Mouse (Mus musculus) embryonic stem cell, embryonic (primary cell): Measurements from ENCODE around the gene Snap91.

Source experiments
- CTCF ChIA-PET, 4 experiments: fragments of 300-600 bp in 2 of 4; fragments of 350-600 bp in 2 of 4; sonication (Branson Sonifier 250); formaldehyde crosslinking; loops; one replicate each; lab custom pipeline; 2022; ENCODE audit warnings: inconsistent platforms in 2 of 4; lab: Charles Lee
- POLR2A ChIA-PET, 4 experiments: fragments of 300-600 bp in 2 of 4; fragments of 350-600 bp in 2 of 4; sonication (Branson Sonifier 250); formaldehyde crosslinking; loops; one replicate each; lab custom pipeline; 2022; ENCODE audit warnings: antibody characterized with exemption in 4 of 4, inconsistent platforms in 1 of 4; lab: Charles Lee

Gene Snap91

GRCm38 (mm10) chr9:86729084-86729483, 151.4 kb downstream of the Snap91 start:
- POLR2A ChIA-PET, result interaction anchor here in 3 of 4 experiments (1.3 to 1.5 kb wide), 5 partner anchors 8 to 27 kb away, joined by 3 to 5 read pairs (median 4); partner anchors contain the start of gene Prss35 (in 1 of the 3)
- CTCF ChIA-PET, result no interaction called here

GRCm38 (mm10) chr9:86728214-86728814, 152.1 kb downstream of the Snap91 start:
- CTCF ChIA-PET, result interaction anchor here in 1 of 4 experiments (1.1 kb wide), 1 partner anchor 66 kb away, joined by 3 read pairs; no protein-coding TSS in a partner anchor

GRCm38 (mm10) chr9:86726381-86726720, 154.1 kb downstream of the Snap91 start:
- ChIA-PET POLR2A (interaction anchor here in 3 of 4 experiments (0.6 to 3.6 kb wide), 6 partner anchors 12 to 73 kb away, joined by 3 to 30 read pairs (median 4); partner anchors contain the start of gene Prss35 (in 1 of the 3)), CTCF (interaction anchor here in 3 of 4 experiments (0.6 to 1.3 kb wide), 3 partner anchors 13 to 155 kb away, joined by 3 to 5 read pairs (median 5); partner anchors contain the start of gene Pgm3 (in 1 of the 3))

More at GRCm38 (mm10) chr9:86728214-86728814, 152.1 kb downstream of the Snap91 start:
- POLR2A ChIA-PET, result interaction anchor here in 3 of 4 experiments (1.3 to 3.6 kb wide), 7 partner anchors 9 to 28 kb away, joined by 3 to 30 read pairs (median 4); partner anchors contain the start of gene Prss35 (in 1 of the 3)

GRCm38 (mm10) chr9:86725604-86726380, 154.7 kb downstream of the Snap91 start:
- CTCF ChIA-PET, result interaction anchor here (0.6 to 1.3 kb wide), 4 partner anchors 9 to 154 kb away, joined by 3 to 5 read pairs (median 4); partner anchors contain the start of gene Pgm3 (in 1 of the 4)

GRCm38 (mm10) chr9:86725066-86725465, 155.4 kb downstream of the Snap91 start:
- CTCF ChIA-PET, result interaction anchor here in 1 of 4 experiments (1.3 kb wide), 1 partner anchor 15 kb away, joined by 5 read pairs; no protein-coding TSS in a partner anchor
- POLR2A ChIA-PET, result interaction anchor here (0.5 to 3.6 kb wide), 8 partner anchors 9 to 82 kb away, joined by 3 to 30 read pairs (median 4); no protein-coding TSS in a partner anchor

More at GRCm38 (mm10) chr9:86725604-86726380, 154.7 kb downstream of the Snap91 start:
- POLR2A ChIA-PET, result interaction anchor here in 3 of 4 experiments (0.5 to 3.6 kb wide), 10 partner anchors 10 to 82 kb away, joined by 3 to 30 read pairs (median 4); partner anchors contain the start of gene Prss35 (in 1 of the 3)

- ChIA-PET CTCF (interaction anchor here in 1 of 4 experiments (0.6 kb wide), 1 partner anchor 33 kb away, joined by 3 read pairs; no protein-coding TSS in a partner anchor), POLR2A (interaction anchor here (0.5 to 1.3 kb wide), 5 partner anchors 18 to 149 kb away, joined by 3 to 5 read pairs (median 3); partner anchors contain the start of genes Pgm3 (in 1 of the 4) and Rwdd2a (in 1 of the 4))
These were observed 159.7 kb downstream of the Snap91 start for GRCm38 (mm10) chr9:86720794-86721193.

GRCm38 (mm10) chr9:86720227-86720626, 160.2 kb downstream of the Snap91 start:
- CTCF ChIA-PET, result no interaction called here
- POLR2A ChIA-PET, result interaction anchor here in 3 of 4 experiments (1.0 to 1.4 kb wide), 5 partner anchors 8 to 21 kb away, joined by 3 to 6 read pairs (median 5); no protein-coding TSS in a partner anchor

- POLR2A ChIA-PET, result interaction anchor here in 2 of 4 experiments (0.6 to 1.4 kb wide), 2 partner anchors 13 to 22 kb away, joined by 3 to 4 read pairs; no protein-coding TSS in a partner anchor
- CTCF ChIA-PET, result interaction anchor here in 1 of 4 experiments (1.0 kb wide), 1 partner anchor 23 kb away, joined by 6 read pairs; no protein-coding TSS in a partner anchor
These were observed 163.3 kb downstream of the Snap91 start for GRCm38 (mm10) chr9:86717119-86717518.

GRCm38 (mm10) chr9:86716540-86716939, 163.9 kb downstream of the Snap91 start:
- CTCF ChIA-PET, result interaction anchor here in 3 of 4 experiments (0.6 to 1.0 kb wide), 3 partner anchors 9 to 23 kb away, joined by 3 to 6 read pairs (median 3); no protein-coding TSS in a partner anchor
- POLR2A ChIA-PET, result interaction anchor here (0.6 to 1.4 kb wide), 4 partner anchors 9 to 45 kb away, joined by 3 to 5 read pairs (median 4); no protein-coding TSS in a partner anchor
